Mouse (Mus musculus): ENCODE data around the gene Zp1.

The Zp1 gene

GRCm38 (mm10) chr19:10920532-10920931 lies at the start of gene Zp1:
TSS of gene Zp1 (minus strand) at chr19:10920632.
- no peak for ATAC-seq (ENCODE audit: low TSS enrichment)

GRCm38 (mm10) chr19:10968578-10968977 lies 48.1 kb upstream of the Zp1 start:
- ATAC-seq (ENCODE audit: low TSS enrichment) = no peak

GRCm38 (mm10) chr19:10965721-10966120 lies 45.3 kb upstream of the Zp1 start:
- no peak for ATAC-seq (ENCODE audit: low TSS enrichment)

- no peak for ATAC-seq (ENCODE audit: low TSS enrichment)
Measured at GRCm38 (mm10) chr19:10959978-10960346, 39.5 kb upstream of the Zp1 start.

- ATAC-seq (ENCODE audit: low TSS enrichment) = peak; percentile 77
Measured at GRCm38 (mm10) chr19:10959085-10959977, 38.9 kb upstream of the Zp1 start.

GRCm38 (mm10) chr19:10952021-10952939 lies 31.8 kb upstream of the Zp1 start:
- peak; percentile 52 for ATAC-seq (ENCODE audit: low TSS enrichment)

GRCm38 (mm10) chr19:10949558-10949957 lies 29.1 kb upstream of the Zp1 start:
- no peak for ATAC-seq (ENCODE audit: low TSS enrichment)

- peak; percentile 95 for ATAC-seq (ENCODE audit: low TSS enrichment)
Measured at GRCm38 (mm10) chr19:10949112-10949511, 28.7 kb upstream of the Zp1 start, which contains the start of gene Ccdc86. TSS of gene Ccdc86 (minus strand) at chr19:10949266.

GRCm38 (mm10) chr19:10948416-10948815 lies 28.0 kb upstream of the Zp1 start:
- no peak for ATAC-seq (ENCODE audit: low TSS enrichment)

- ATAC-seq (ENCODE audit: low TSS enrichment) = no peak
Measured at GRCm38 (mm10) chr19:10947219-10947618, 26.8 kb upstream of the Zp1 start.

- ATAC-seq (ENCODE audit: low TSS enrichment) = no peak
Measured at GRCm38 (mm10) chr19:10946506-10946905, 26.1 kb upstream of the Zp1 start.

- ATAC-seq (ENCODE audit: low TSS enrichment) = no peak
Measured at GRCm38 (mm10) chr19:10943955-10944354, 23.5 kb upstream of the Zp1 start.

GRCm38 (mm10) chr19:10940801-10941457 lies 20.5 kb upstream of the Zp1 start:
- peak; percentile 50 for ATAC-seq (ENCODE audit: low TSS enrichment)

- ATAC-seq (ENCODE audit: low TSS enrichment) = peak; percentile 90
Measured at GRCm38 (mm10) chr19:10940097-10940800, 19.8 kb upstream of the Zp1 start.

- ATAC-seq (ENCODE audit: low TSS enrichment) = no peak
Measured at GRCm38 (mm10) chr19:10938771-10939170, 18.3 kb upstream of the Zp1 start.

- no peak for ATAC-seq (ENCODE audit: low TSS enrichment)
Measured at GRCm38 (mm10) chr19:10937110-10937563, 16.7 kb upstream of the Zp1 start, which contains the start of gene Ptgdr2. TSS of gene Ptgdr2 (plus strand) at chr19:10937160.

- ATAC-seq (ENCODE audit: low TSS enrichment) = no peak
Measured at GRCm38 (mm10) chr19:10936077-10936476, 15.6 kb upstream of the Zp1 start.

- peak; percentile 50; the same call in 1 of the 2 replicates for ATAC-seq (ENCODE audit: low TSS enrichment)
Measured at GRCm38 (mm10) chr19:10935029-10935428, 14.6 kb upstream of the Zp1 start.

GRCm38 (mm10) chr19:10930641-10931040 lies 10.2 kb upstream of the Zp1 start:
- no peak for ATAC-seq (ENCODE audit: low TSS enrichment)

GRCm38 (mm10) chr19:10926666-10927065 lies 6.2 kb upstream of the Zp1 start:
- ATAC-seq (ENCODE audit: low TSS enrichment) = no peak

GRCm38 (mm10) chr19:10926123-10926621 lies 5.7 kb upstream of the Zp1 start:
- ATAC-seq (ENCODE audit: low TSS enrichment) = no peak

Measured in frontal cortex, adult (tissue).